Mouse (Mus musculus): ENCODE data around the gene Tekt4. TPM values are rescaled to one million over a fixed set of nuclear protein-coding genes. Genes with fewer than 3 reads are reported as not detected.

The Tekt4 gene
- polyA plus RNA-seq, 1 experiment from 2014 or later: 0.15 TPM

- H3K4me3 ChIP-seq (ENCODE audit: low read depth, low read length): no peak overlapping the region
- no peaks in the 10 kb centered on the region for H3K27me3 ChIP-seq (ENCODE audit: insufficient read depth, low read length)
- H3K4me1 ChIP-seq (ENCODE audit: insufficient read depth): no peaks in the 10 kb centered on the region
- no peak overlapping the region for H3K4me2 ChIP-seq (ENCODE audit: low read depth, low read length)
- H3K9ac ChIP-seq (replicated peaks): no peak overlapping the region
- no peaks in the 10 kb centered on the region for H3K36me3 ChIP-seq (replicated peaks; ENCODE audit: insufficient read depth, low read length)
- peak; percentile 29 for DNase-seq
- H3K9me3 ChIP-seq (ENCODE audit: low read length): no peaks in the 10 kb centered on the region
- 45% methylated on average over 6 of the region's 6 CpGs for WGBS (ENCODE audit: insufficient replicate concordance)
- TF ChIP-seq EP300 (IDR thresholded peaks at IDR 0.05; ENCODE audit: low read depth) (no peak), CTCF (IDR thresholded peaks at IDR 0.05; ENCODE audit: low read depth) (no peak)
- no peak overlapping the region for H3K27ac ChIP-seq (ENCODE audit: low read depth)
- peak; percentile 81 for ATAC-seq
Observed at GRCm38 (mm10) chr17:25441417-25441816, 13.0 kb upstream of the Tekt4 start.

DNA sequence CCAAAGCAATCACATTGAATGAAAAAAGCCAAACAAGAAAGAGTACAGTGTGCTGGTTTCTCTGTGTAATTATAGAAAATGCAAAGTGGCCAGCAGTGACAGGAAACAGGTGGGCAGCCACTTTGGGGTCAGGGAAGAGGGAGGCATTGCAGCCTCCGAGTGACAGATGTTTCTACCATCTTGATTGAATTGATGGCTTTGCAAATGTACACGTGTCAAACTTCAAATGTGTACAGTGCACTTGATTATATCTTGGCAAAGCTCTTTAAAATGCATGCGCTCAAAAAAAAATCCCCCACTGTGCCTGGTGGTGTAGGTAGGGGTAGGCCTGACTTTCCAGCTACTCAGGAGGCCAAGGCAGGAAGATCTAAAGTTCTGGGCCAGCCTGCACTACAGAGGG, 11.5 kb upstream of the Tekt4 start:
- 56% methylated on average over 3 of the region's 3 CpGs for WGBS (ENCODE audit: insufficient replicate concordance)
- Histone ChIP-seq H3K36me3 (replicated peaks; ENCODE audit: insufficient read depth, low read length) (no peaks in the 10 kb centered on the region), H3K9ac (replicated peaks) (no peak overlapping the region), H3K9me3 (ENCODE audit: low read length) (no peaks in the 10 kb centered on the region), H3K27me3 (ENCODE audit: insufficient read depth, low read length) (no peaks in the 10 kb centered on the region), H3K4me2 (ENCODE audit: low read depth, low read length) (no peak overlapping the region), H3K4me3 (ENCODE audit: low read depth, low read length) (no peak overlapping the region), H3K27ac (ENCODE audit: low read depth) (0 out of 2 replicates have a peak overlapping the region, but pooled peaks have one; percentile 13), H3K4me1 (ENCODE audit: insufficient read depth) (no peaks in the 10 kb centered on the region)
- TF ChIP-seq CTCF (IDR thresholded peaks at IDR 0.05; ENCODE audit: low read depth) (no peak), EP300 (IDR thresholded peaks at IDR 0.05; ENCODE audit: low read depth) (no peak)
- DNase-seq: no peak
- no peak for ATAC-seq

GRCm38 (mm10) chr17:25445074-25445473, 9.3 kb upstream of the Tekt4 start:
- Histone ChIP-seq H3K9me3 (ENCODE audit: low read length) (no peaks in the 10 kb centered on the region), H3K36me3 (replicated peaks; ENCODE audit: insufficient read depth, low read length) (no peaks in the 10 kb centered on the region), H3K27ac (ENCODE audit: low read depth) (no peak overlapping the region), H3K4me3 (ENCODE audit: low read depth, low read length) (no peak overlapping the region), H3K4me1 (ENCODE audit: insufficient read depth) (0 out of 2 replicates have a peak, but pooled peaks cover 3% of the 10 kb centered on the region), H3K4me2 (ENCODE audit: low read depth, low read length) (no peak overlapping the region), H3K27me3 (ENCODE audit: insufficient read depth, low read length) (no peaks in the 10 kb centered on the region), H3K9ac (replicated peaks) (no peak overlapping the region)
- ATAC-seq (no peak), DNase-seq (no peak)
- TF ChIP-seq CTCF (IDR thresholded peaks at IDR 0.05; ENCODE audit: low read depth): no peak
- WGBS (ENCODE audit: insufficient replicate concordance): 46% methylated on average over 4 of the region's 4 CpGs

DNA sequence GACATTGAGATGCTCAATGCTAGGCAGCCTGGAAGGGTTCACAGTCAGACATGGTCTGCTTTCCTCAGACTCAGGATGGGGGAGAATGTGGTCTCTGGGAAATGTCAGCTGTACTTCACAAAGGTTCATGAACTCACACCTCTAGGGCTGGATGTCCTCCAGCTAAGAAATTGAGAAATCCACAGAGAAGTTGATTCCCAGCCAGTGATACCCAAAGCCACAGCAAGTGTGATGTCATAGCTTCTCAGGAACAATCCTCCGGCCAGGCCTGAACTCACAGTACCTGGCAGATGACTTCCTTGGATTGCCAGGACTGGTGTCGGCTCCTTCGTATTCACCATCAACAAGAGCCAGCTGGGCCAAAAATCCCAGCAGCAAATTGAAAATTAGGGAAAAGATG, 8.6 kb upstream of the Tekt4 start:
- DNase-seq (no peak), ATAC-seq (no peak)
- H3K4me3 ChIP-seq (ENCODE audit: low read depth, low read length): no peak overlapping the region
- H3K4me2 ChIP-seq (ENCODE audit: low read depth, low read length): no peak overlapping the region
- H3K9me3 ChIP-seq (ENCODE audit: low read length): no peaks in the 10 kb centered on the region
- H3K4me1 ChIP-seq (ENCODE audit: insufficient read depth): 0 out of 2 replicates have a peak, but pooled peaks cover 3% of the 10 kb centered on the region
- no peak overlapping the region for H3K9ac ChIP-seq (replicated peaks)
- H3K27ac ChIP-seq (ENCODE audit: low read depth): no peak overlapping the region
- H3K27me3 ChIP-seq (ENCODE audit: insufficient read depth, low read length): no peaks in the 10 kb centered on the region
- 83% methylated on average over 3 of the region's 3 CpGs for WGBS (ENCODE audit: insufficient replicate concordance)
- H3K36me3 ChIP-seq (replicated peaks; ENCODE audit: insufficient read depth, low read length): no peaks in the 10 kb centered on the region
- no peak for TF ChIP-seq EP300 (IDR thresholded peaks at IDR 0.05; ENCODE audit: low read depth)

- ATAC-seq (no peak), DNase-seq (no peak)
- Histone ChIP-seq H3K4me2 (ENCODE audit: low read depth, low read length) (no peak overlapping the region), H3K36me3 (replicated peaks; ENCODE audit: insufficient read depth, low read length) (no peaks in the 10 kb centered on the region), H3K27me3 (ENCODE audit: insufficient read depth, low read length) (no peaks in the 10 kb centered on the region), H3K4me3 (ENCODE audit: low read depth, low read length) (no peak overlapping the region), H3K27ac (ENCODE audit: low read depth) (no peak overlapping the region), H3K9ac (replicated peaks) (no peak overlapping the region), H3K4me1 (ENCODE audit: insufficient read depth) (0 out of 2 replicates have a peak, but pooled peaks cover 3% of the 10 kb centered on the region), H3K9me3 (ENCODE audit: low read length) (no peaks in the 10 kb centered on the region)
- TF ChIP-seq CTCF (IDR thresholded peaks at IDR 0.05; ENCODE audit: low read depth) (no peak), EP300 (IDR thresholded peaks at IDR 0.05; ENCODE audit: low read depth) (no peak)
- 70% methylated on average over 12 of the region's 12 CpGs for WGBS (ENCODE audit: insufficient replicate concordance)
Observed at GRCm38 (mm10) chr17:25447865-25448264, 6.5 kb upstream of the Tekt4 start.

DNA sequence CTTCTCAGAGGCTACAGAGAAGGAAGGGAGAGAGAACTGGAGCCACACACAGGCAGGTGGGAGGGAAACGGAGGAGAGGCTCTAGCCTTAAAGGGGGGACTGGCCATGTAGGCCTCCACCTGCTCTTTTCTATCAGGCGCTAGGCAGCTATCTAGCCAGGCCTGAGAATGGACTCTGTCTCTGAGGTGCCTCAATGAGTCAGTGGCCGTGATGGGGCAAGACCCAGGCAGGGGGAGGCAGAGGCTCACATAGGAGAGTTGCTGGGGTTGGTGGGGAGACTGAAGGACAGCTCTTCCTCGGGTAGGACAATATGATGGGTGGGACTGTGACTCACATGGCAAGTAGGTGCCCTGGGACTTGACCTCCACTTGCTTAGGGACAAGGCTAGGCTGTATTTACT, 4.1 kb upstream of the Tekt4 start:
- H3K9ac ChIP-seq (replicated peaks): no peak overlapping the region
- TF ChIP-seq CTCF (IDR thresholded peaks at IDR 0.05; ENCODE audit: low read depth) (no peak), EP300 (IDR thresholded peaks at IDR 0.05; ENCODE audit: low read depth) (no peak)
- H3K4me1 ChIP-seq (ENCODE audit: insufficient read depth): 0 out of 2 replicates have a peak, but pooled peaks cover 3% of the 10 kb centered on the region
- DNase-seq (no peak), ATAC-seq (no peak; the same call in 1 of the 2 replicates)
- no peaks in the 10 kb centered on the region for H3K9me3 ChIP-seq (ENCODE audit: low read length)
- WGBS (ENCODE audit: insufficient replicate concordance): 55% methylated on average over 4 of the region's 4 CpGs
- H3K27ac ChIP-seq (ENCODE audit: low read depth): no peak overlapping the region
- H3K27me3 ChIP-seq (ENCODE audit: insufficient read depth, low read length): no peaks in the 10 kb centered on the region
- no peaks in the 10 kb centered on the region for H3K36me3 ChIP-seq (replicated peaks; ENCODE audit: insufficient read depth, low read length)
- no peak overlapping the region for H3K4me2 ChIP-seq (ENCODE audit: low read depth, low read length)
- no peak overlapping the region for H3K4me3 ChIP-seq (ENCODE audit: low read depth, low read length)

All from liver, postnatal 0 days (tissue).